Mouse (Mus musculus) mouse embryonic stem cell (cell line): Measurements from ENCODE around the gene Ly6g5b.

Experiments used
- in situ Hi-C, 2 experiments: fragments of 300-500 bp; cut with MboI; formaldehyde crosslinking; loops; 1 replicate in 1 of 2; 3 replicates in 1 of 2; pipeline ENCODE4 v1.14.3; 2019 to 2020; ENCODE audit warnings: low sequenced_read_pairs in 2 of 2, low pct_unique_long_range_greater_than_20kb in 1 of 2, mixed read lengths in 1 of 2; ENCODE audit not compliant: unreplicated experiment in 1 of 2

Ly6g5b gene

GRCm38 (mm10) chr17:35115046-35116019, at the start of gene Ly6g5b:
TSS of gene Ly6g5b (minus strand) at chr17:35115428.
- in situ Hi-C loops, result loop anchor here in 1 of 2 experiments (10.0 kb wide), 1 partner anchor 111 kb away; the partner anchor contains the start of gene Vars

- in situ Hi-C loops, result no loop called here
Measured at GRCm38 (mm10) chr17:35164218-35164567, 49.0 kb upstream of the Ly6g5b start.

GRCm38 (mm10) chr17:35163326-35164081, 48.3 kb upstream of the Ly6g5b start:
- in situ Hi-C loops, result no loop called here

- in situ Hi-C loops, result no loop called here
Measured at GRCm38 (mm10) chr17:35162730-35163129, 47.5 kb upstream of the Ly6g5b start.

- in situ Hi-C loops, result no loop called here
Measured at GRCm38 (mm10) chr17:35162121-35162520, 46.9 kb upstream of the Ly6g5b start.

GRCm38 (mm10) chr17:35161421-35161820, 46.2 kb upstream of the Ly6g5b start:
- in situ Hi-C loops, result no loop called here

GRCm38 (mm10) chr17:35159638-35160037, 44.4 kb upstream of the Ly6g5b start:
- in situ Hi-C loops, result no loop called here

GRCm38 (mm10) chr17:35158850-35159593, 43.8 kb upstream of the Ly6g5b start:
- in situ Hi-C loops, result no loop called here

GRCm38 (mm10) chr17:35157661-35158175, 42.5 kb upstream of the Ly6g5b start:
- in situ Hi-C loops, result no loop called here

- in situ Hi-C loops, result no loop called here
Measured at GRCm38 (mm10) chr17:35157254-35157653, 42.0 kb upstream of the Ly6g5b start.

- in situ Hi-C loops, result no loop called here
Measured at GRCm38 (mm10) chr17:35156461-35157200, 41.4 kb upstream of the Ly6g5b start.

- in situ Hi-C loops, result no loop called here
Measured at GRCm38 (mm10) chr17:35155451-35155850, 40.2 kb upstream of the Ly6g5b start.

GRCm38 (mm10) chr17:35154616-35155015, 39.4 kb upstream of the Ly6g5b start:
- in situ Hi-C loops, result no loop called here

GRCm38 (mm10) chr17:35153931-35154330, 38.7 kb upstream of the Ly6g5b start:
- in situ Hi-C loops, result no loop called here

- in situ Hi-C loops, result no loop called here
Measured at GRCm38 (mm10) chr17:35153077-35153476, 37.8 kb upstream of the Ly6g5b start.

GRCm38 (mm10) chr17:35152121-35152520, 36.9 kb upstream of the Ly6g5b start:
- in situ Hi-C loops, result no loop called here

GRCm38 (mm10) chr17:35147922-35148639, 32.9 kb upstream of the Ly6g5b start:
- in situ Hi-C loops, result loop anchor here in 1 of 2 experiments (10.0 kb wide), 1 partner anchor 133 kb away; the partner anchor contains the start of gene Vwa7
